Mouse (Mus musculus): ENCODE measurements at regions not wholly inside any gene's neighbourhood (a gene's known extent, or its start where the extent isn't known, plus 50 kb on each side); places are given as distances from the start of the nearest gene placed in this dataset.

DNA sequence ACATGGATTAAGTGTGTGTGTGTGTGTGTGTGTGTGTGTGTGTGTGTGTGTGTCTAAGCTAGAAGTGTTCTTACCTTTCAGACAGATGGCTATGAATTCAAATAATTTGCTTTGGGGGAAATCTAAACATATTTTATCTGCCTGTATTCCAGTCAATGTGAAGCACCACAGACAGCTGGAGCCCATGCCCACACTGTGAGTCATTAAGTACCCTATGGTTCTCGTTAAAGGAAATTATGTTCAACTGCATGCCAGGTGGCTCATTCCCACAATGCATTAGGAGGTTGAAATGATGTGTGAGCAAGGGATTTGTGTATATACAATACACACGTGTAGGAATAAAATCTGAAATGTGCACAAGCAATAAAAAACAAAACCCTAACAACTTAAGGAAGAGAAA, 473.5 kb downstream of the Fat4 start:
- no peaks in the 10 kb centered on the region for H3K36me3 ChIP-seq (ENCODE audit: control insufficient read depth, insufficient read depth, low read length)
- H3K27me3 ChIP-seq (ENCODE audit: control insufficient read depth, insufficient read depth, low read length) = no peaks in the 10 kb centered on the region
- H3K4me3 ChIP-seq (ENCODE audit: control insufficient read depth, low read depth, low read length) = no peak overlapping the region
- H3K4me1 ChIP-seq (ENCODE audit: control insufficient read depth, insufficient read depth, low read length) = no peaks in the 10 kb centered on the region
- H3K27ac ChIP-seq (ENCODE audit: control insufficient read depth, insufficient read depth, low read depth, low read length) = no peak overlapping the region
- TF ChIP-seq CTCF (IDR thresholded peaks at IDR 0.05; ENCODE audit: control insufficient read depth, insufficient read depth, insufficient replicate concordance, low read depth, low read length) = no peak
- TF ChIP-seq POLR2A (IDR thresholded peaks at IDR 0.05; ENCODE audit: control insufficient read depth, low read depth, low read length) = no peak

GRCm38 (mm10) chr3:39370926-39371325, 484.2 kb downstream of the Fat4 start:
- Histone ChIP-seq H3K4me3 (ENCODE audit: control insufficient read depth, low read depth, low read length) (no peak overlapping the region), H3K36me3 (ENCODE audit: control insufficient read depth, insufficient read depth, low read length) (no peaks in the 10 kb centered on the region), H3K4me1 (ENCODE audit: control insufficient read depth, insufficient read depth, low read length) (no peaks in the 10 kb centered on the region), H3K27me3 (ENCODE audit: control insufficient read depth, insufficient read depth, low read length) (no peaks in the 10 kb centered on the region), H3K27ac (ENCODE audit: control insufficient read depth, insufficient read depth, low read depth, low read length) (no peak overlapping the region)
- no peak for TF ChIP-seq POLR2A (IDR thresholded peaks at IDR 0.05; ENCODE audit: control insufficient read depth, low read depth, low read length)
- TF ChIP-seq CTCF (IDR thresholded peaks at IDR 0.05; ENCODE audit: control insufficient read depth, insufficient read depth, insufficient replicate concordance, low read depth, low read length) = no peak

GRCm38 (mm10) chr3:39372426-39372950, 485.7 kb downstream of the Fat4 start:
- Histone ChIP-seq H3K36me3 (ENCODE audit: control insufficient read depth, insufficient read depth, low read length) (no peaks in the 10 kb centered on the region), H3K27me3 (ENCODE audit: control insufficient read depth, insufficient read depth, low read length) (no peaks in the 10 kb centered on the region), H3K27ac (ENCODE audit: control insufficient read depth, insufficient read depth, low read depth, low read length) (no peak overlapping the region), H3K4me1 (ENCODE audit: control insufficient read depth, insufficient read depth, low read length) (no peaks in the 10 kb centered on the region), H3K4me3 (ENCODE audit: control insufficient read depth, low read depth, low read length) (no peak overlapping the region)
- TF ChIP-seq POLR2A (IDR thresholded peaks at IDR 0.05; ENCODE audit: control insufficient read depth, low read depth, low read length) (no peak), CTCF (IDR thresholded peaks at IDR 0.05; ENCODE audit: control insufficient read depth, insufficient read depth, insufficient replicate concordance, low read depth, low read length) (no peak)

GRCm38 (mm10) chr3:39375465-39375864, 488.7 kb downstream of the Fat4 start:
- Histone ChIP-seq H3K27ac (ENCODE audit: control insufficient read depth, insufficient read depth, low read depth, low read length) (no peak overlapping the region), H3K27me3 (ENCODE audit: control insufficient read depth, insufficient read depth, low read length) (no peaks in the 10 kb centered on the region), H3K4me3 (ENCODE audit: control insufficient read depth, low read depth, low read length) (no peak overlapping the region), H3K36me3 (ENCODE audit: control insufficient read depth, insufficient read depth, low read length) (no peaks in the 10 kb centered on the region), H3K4me1 (ENCODE audit: control insufficient read depth, insufficient read depth, low read length) (no peaks in the 10 kb centered on the region)
- no peak for TF ChIP-seq POLR2A (IDR thresholded peaks at IDR 0.05; ENCODE audit: control insufficient read depth, low read depth, low read length)
- TF ChIP-seq CTCF (IDR thresholded peaks at IDR 0.05; ENCODE audit: control insufficient read depth, insufficient read depth, insufficient replicate concordance, low read depth, low read length) = no peak

DNA sequence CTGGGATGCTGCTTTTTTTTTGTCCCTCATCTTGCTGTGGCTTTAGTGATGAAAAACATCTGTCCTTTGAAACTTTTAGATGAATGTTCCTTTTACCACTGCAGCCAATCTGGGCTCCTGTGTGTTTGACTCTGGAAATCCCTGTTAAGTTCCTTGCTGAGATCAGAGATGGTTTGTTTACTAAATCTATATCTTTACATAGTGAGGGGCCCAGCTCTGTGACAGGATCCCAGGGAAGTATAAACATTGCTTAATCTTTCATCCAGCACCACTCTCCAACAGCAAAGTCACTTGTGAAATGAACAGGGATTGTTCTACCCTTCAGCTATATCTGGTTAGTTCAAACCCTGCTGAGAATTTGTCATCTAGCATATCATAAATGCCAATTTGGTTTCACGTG, 501.8 kb downstream of the Fat4 start:
- no peak overlapping the region for H3K4me3 ChIP-seq (ENCODE audit: control insufficient read depth, low read depth, low read length)
- H3K27me3 ChIP-seq (ENCODE audit: control insufficient read depth, insufficient read depth, low read length) = no peaks in the 10 kb centered on the region
- H3K27ac ChIP-seq (ENCODE audit: control insufficient read depth, insufficient read depth, low read depth, low read length) = no peak overlapping the region
- H3K36me3 ChIP-seq (ENCODE audit: control insufficient read depth, insufficient read depth, low read length) = no peaks in the 10 kb centered on the region
- no peaks in the 10 kb centered on the region for H3K4me1 ChIP-seq (ENCODE audit: control insufficient read depth, insufficient read depth, low read length)
- no peak for TF ChIP-seq POLR2A (IDR thresholded peaks at IDR 0.05; ENCODE audit: control insufficient read depth, low read depth, low read length)
- no peak for TF ChIP-seq CTCF (IDR thresholded peaks at IDR 0.05; ENCODE audit: control insufficient read depth, insufficient read depth, insufficient replicate concordance, low read depth, low read length)

- TF ChIP-seq POLR2A (IDR thresholded peaks at IDR 0.05; ENCODE audit: control insufficient read depth, low read depth, low read length) (no peak), CTCF (IDR thresholded peaks at IDR 0.05; ENCODE audit: control insufficient read depth, insufficient read depth, insufficient replicate concordance, low read depth, low read length) (no peak)
- Histone ChIP-seq H3K4me1 (ENCODE audit: control insufficient read depth, insufficient read depth, low read length) (no peaks in the 10 kb centered on the region), H3K36me3 (ENCODE audit: control insufficient read depth, insufficient read depth, low read length) (no peaks in the 10 kb centered on the region), H3K4me3 (ENCODE audit: control insufficient read depth, low read depth, low read length) (no peak overlapping the region), H3K27ac (ENCODE audit: control insufficient read depth, insufficient read depth, low read depth, low read length) (no peak overlapping the region), H3K27me3 (ENCODE audit: control insufficient read depth, insufficient read depth, low read length) (no peaks in the 10 kb centered on the region)
These were observed 503.7 kb downstream of the Fat4 start for GRCm38 (mm10) chr3:39390442-39390841.

- H3K27me3 ChIP-seq (ENCODE audit: control insufficient read depth, insufficient read depth, low read length) = no peaks in the 10 kb centered on the region
- TF ChIP-seq CTCF (IDR thresholded peaks at IDR 0.05; ENCODE audit: control insufficient read depth, insufficient read depth, insufficient replicate concordance, low read depth, low read length) (no peak), POLR2A (IDR thresholded peaks at IDR 0.05; ENCODE audit: control insufficient read depth, low read depth, low read length) (no peak)
- no peaks in the 10 kb centered on the region for H3K36me3 ChIP-seq (ENCODE audit: control insufficient read depth, insufficient read depth, low read length)
- no peak overlapping the region for H3K4me3 ChIP-seq (ENCODE audit: control insufficient read depth, low read depth, low read length)
- no peak overlapping the region for H3K27ac ChIP-seq (ENCODE audit: control insufficient read depth, insufficient read depth, low read depth, low read length)
- H3K4me1 ChIP-seq (ENCODE audit: control insufficient read depth, insufficient read depth, low read length) = no peaks in the 10 kb centered on the region
These were observed 505.3 kb downstream of the Fat4 start for GRCm38 (mm10) chr3:39392053-39392452.

DNA sequence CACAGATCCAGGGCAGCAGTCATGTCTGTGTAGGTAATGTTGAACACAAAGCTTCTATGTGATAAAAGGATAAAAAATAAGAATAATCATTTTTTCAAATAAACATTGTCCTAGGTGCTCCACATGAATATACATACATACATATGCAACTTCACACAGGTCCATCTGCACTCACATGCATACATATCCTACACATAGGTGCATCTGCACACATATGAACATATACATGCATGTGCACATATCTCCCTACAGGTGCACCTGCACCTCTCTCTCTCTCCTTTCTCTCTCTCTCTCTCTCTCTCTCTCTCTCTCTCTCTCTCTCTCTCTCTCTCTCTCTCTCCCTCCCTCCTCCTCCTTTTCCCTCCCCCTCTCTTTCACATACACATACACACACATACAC, 509.9 kb downstream of the Fat4 start:
- Histone ChIP-seq H3K36me3 (ENCODE audit: control insufficient read depth, insufficient read depth, low read length) (no peaks in the 10 kb centered on the region), H3K27me3 (ENCODE audit: control insufficient read depth, insufficient read depth, low read length) (no peaks in the 10 kb centered on the region), H3K4me3 (ENCODE audit: control insufficient read depth, low read depth, low read length) (no peak overlapping the region), H3K27ac (ENCODE audit: control insufficient read depth, insufficient read depth, low read depth, low read length) (no peak overlapping the region), H3K4me1 (ENCODE audit: control insufficient read depth, insufficient read depth, low read length) (no peaks in the 10 kb centered on the region)
- TF ChIP-seq POLR2A (IDR thresholded peaks at IDR 0.05; ENCODE audit: control insufficient read depth, low read depth, low read length) (no peak), CTCF (IDR thresholded peaks at IDR 0.05; ENCODE audit: control insufficient read depth, insufficient read depth, insufficient replicate concordance, low read depth, low read length) (no peak)

Measured in testis, adult 2 months (tissue).